Mouse (Mus musculus): ENCODE results near the gene Surf2. TPM values are rescaled to one million over a fixed set of nuclear protein-coding genes. Genes with fewer than 3 reads are reported as not detected.

Surf2 gene
- polyA plus RNA-seq, 1 experiment: 33.8 TPM

DNA sequence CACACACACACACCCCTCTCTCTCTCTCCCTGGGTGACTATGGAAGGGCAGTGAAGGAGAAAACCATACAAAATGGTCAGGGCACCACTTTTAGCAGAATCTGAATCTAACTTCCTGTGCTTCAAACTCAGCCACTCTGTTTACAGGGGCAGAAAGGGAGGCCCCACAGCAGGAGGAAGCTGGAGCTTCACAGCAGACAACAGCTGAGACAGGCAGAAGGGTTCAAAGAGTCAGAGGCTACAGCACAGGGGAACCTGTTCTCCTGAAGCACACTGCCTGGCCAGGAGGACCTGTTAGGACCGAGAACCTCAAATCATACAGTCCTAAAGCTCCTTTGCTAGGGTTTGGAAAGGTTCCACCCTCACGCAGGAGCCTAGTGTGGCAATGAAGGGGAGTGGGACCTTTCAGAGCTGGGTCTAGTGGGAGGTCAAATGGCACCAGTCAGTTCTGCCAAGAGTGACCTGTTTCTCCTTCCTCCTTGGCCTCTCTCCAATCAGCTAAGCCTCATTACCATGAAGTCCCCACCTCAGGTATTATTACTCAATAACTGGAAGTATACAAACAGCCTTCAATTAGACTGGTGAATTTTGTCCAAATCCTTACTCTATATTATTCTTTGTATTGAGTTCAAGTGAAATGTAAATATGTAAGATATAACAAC, 38.7 kb downstream of the Surf2 start:
- Histone ChIP-seq H3K27ac (ENCODE audit: control insufficient read depth, insufficient read depth, low read length) (peak overlapping the region; percentile 45; the same call in 1 of the 2 replicates), H3K36me3 (ENCODE audit: control insufficient read depth, insufficient read depth, low read length) (peaks cover 66% of the 10 kb centered on the region), H3K4me3 (ENCODE audit: control insufficient read depth, insufficient read depth, low read length) (no peak overlapping the region), H3K4me1 (replicated peaks; ENCODE audit: control insufficient read depth, insufficient read depth, low read length) (peaks cover 2% of the 10 kb centered on the region; the same call in 1 of the 2 replicates), H3K27me3 (ENCODE audit: control insufficient read depth, insufficient read depth, low read length) (no peaks in the 10 kb centered on the region)
- no peak for DNase-seq
- WGBS: 94% methylated on average over 2 of the region's 2 CpGs
- no peak for TF ChIP-seq POLR2A (IDR thresholded peaks at IDR 0.05; ENCODE audit: control insufficient read depth, extremely low read depth, insufficient read depth, low read length, poor library complexity)
- no peak for TF ChIP-seq CTCF (IDR thresholded peaks at IDR 0.05; ENCODE audit: borderline replicate concordance, control insufficient read depth, extremely low read depth, insufficient read depth, low read length, poor library complexity)

DNA sequence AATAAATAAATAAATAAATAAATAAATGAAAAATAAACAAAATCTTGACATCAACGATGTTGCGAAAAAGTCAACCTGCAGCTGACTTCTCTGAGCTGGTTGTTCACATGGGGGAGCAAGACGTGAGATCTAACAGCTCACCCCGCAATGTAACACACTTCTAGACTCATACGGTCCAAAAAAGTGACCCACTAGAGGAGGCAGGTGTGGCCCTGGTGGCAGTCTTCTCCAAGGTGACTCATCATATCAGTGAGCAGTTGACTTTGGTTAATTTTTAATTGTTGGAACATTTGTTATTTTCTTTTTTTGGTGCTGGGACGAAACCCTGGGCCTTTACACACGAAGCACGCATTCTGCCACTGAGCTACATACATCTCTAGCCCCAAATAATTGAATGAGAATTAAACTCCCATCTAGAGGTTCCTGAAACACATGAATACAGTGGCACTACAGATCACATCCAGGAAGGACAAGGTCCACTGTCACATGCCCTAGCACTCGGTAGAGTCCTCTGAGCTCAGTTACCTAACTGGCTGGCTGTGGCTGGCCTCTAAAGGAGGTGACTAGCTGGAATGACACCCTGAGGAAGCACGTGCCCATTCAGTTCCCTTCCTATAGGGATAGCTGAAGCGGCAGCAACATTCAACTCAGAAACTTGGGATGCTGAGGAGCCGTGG, 40.8 kb downstream of the Surf2 start:
- WGBS: 95% methylated on average over 12 of the region's 12 CpGs
- Histone ChIP-seq H3K36me3 (ENCODE audit: control insufficient read depth, insufficient read depth, low read length) (peaks cover 78% of the 10 kb centered on the region), H3K4me1 (replicated peaks; ENCODE audit: control insufficient read depth, insufficient read depth, low read length) (peaks cover 2% of the 10 kb centered on the region; the same call in 1 of the 2 replicates), H3K27ac (ENCODE audit: control insufficient read depth, insufficient read depth, low read length) (no peak overlapping the region), H3K4me3 (ENCODE audit: control insufficient read depth, insufficient read depth, low read length) (no peak overlapping the region), H3K27me3 (ENCODE audit: control insufficient read depth, insufficient read depth, low read length) (no peaks in the 10 kb centered on the region)
- no peak for TF ChIP-seq POLR2A (IDR thresholded peaks at IDR 0.05; ENCODE audit: control insufficient read depth, extremely low read depth, insufficient read depth, low read length, poor library complexity)
- no peak for TF ChIP-seq CTCF (IDR thresholded peaks at IDR 0.05; ENCODE audit: borderline replicate concordance, control insufficient read depth, extremely low read depth, insufficient read depth, low read length, poor library complexity)
- no peak for DNase-seq

DNA sequence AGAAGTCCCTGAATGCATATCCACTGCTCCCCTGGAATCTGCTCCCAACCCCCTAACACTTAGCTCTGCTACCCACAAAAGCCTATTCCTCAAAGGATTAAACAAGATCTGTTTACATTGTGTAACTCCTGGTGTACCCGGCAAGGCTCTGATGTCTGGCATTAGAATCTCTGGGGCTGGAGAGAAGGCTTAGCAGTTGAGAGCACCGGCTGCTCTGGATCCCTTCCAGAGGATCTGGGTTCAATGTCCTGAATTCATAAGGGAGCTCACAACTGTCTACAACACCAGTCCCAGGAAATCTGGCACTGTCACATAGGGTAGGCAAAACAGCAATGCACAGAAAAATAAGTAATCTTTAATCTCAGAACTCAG, 41.3 kb downstream of the Surf2 start:
- Histone ChIP-seq H3K4me3 (ENCODE audit: control insufficient read depth, insufficient read depth, low read length) (no peak overlapping the region), H3K27me3 (ENCODE audit: control insufficient read depth, insufficient read depth, low read length) (no peaks in the 10 kb centered on the region), H3K27ac (ENCODE audit: control insufficient read depth, insufficient read depth, low read length) (no peak overlapping the region), H3K36me3 (ENCODE audit: control insufficient read depth, insufficient read depth, low read length) (peaks cover 78% of the 10 kb centered on the region), H3K4me1 (replicated peaks; ENCODE audit: control insufficient read depth, insufficient read depth, low read length) (peaks cover 5% of the 10 kb centered on the region; the same call in 1 of the 2 replicates)
- WGBS: 97% methylated on average over 2 of the region's 2 CpGs
- TF ChIP-seq CTCF (IDR thresholded peaks at IDR 0.05; ENCODE audit: borderline replicate concordance, control insufficient read depth, extremely low read depth, insufficient read depth, low read length, poor library complexity) (no peak), POLR2A (IDR thresholded peaks at IDR 0.05; ENCODE audit: control insufficient read depth, extremely low read depth, insufficient read depth, low read length, poor library complexity) (no peak)
- no peak for DNase-seq

DNA sequence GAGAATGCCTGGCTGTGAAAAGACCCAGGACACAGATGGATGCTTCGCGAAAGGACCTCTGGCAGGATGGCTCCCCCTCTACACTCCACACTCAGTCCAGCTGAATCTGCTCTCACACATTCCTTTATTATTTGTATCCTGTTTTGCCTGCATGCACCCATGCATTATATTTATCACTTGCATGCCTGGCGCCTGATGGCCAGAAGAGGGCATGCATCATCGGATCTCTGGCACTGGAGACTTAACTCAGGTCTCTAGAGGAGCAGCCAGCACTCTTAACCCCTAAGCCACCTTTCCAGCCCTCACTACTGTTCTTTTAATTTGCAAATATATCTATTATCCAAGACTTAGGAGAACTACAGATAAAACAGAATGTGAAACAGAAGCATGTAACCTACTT, 44.6 kb downstream of the Surf2 start:
- 83% methylated on average over 4 of the region's 4 CpGs for WGBS
- no peak for TF ChIP-seq POLR2A (IDR thresholded peaks at IDR 0.05; ENCODE audit: control insufficient read depth, extremely low read depth, insufficient read depth, low read length, poor library complexity)
- TF ChIP-seq CTCF (IDR thresholded peaks at IDR 0.05; ENCODE audit: borderline replicate concordance, control insufficient read depth, extremely low read depth, insufficient read depth, low read length, poor library complexity): no peak
- Histone ChIP-seq H3K27me3 (ENCODE audit: control insufficient read depth, insufficient read depth, low read length) (no peaks in the 10 kb centered on the region), H3K4me1 (replicated peaks; ENCODE audit: control insufficient read depth, insufficient read depth, low read length) (peaks cover 14% of the 10 kb centered on the region), H3K4me3 (ENCODE audit: control insufficient read depth, insufficient read depth, low read length) (no peak overlapping the region), H3K36me3 (ENCODE audit: control insufficient read depth, insufficient read depth, low read length) (peaks cover 49% of the 10 kb centered on the region), H3K27ac (ENCODE audit: control insufficient read depth, insufficient read depth, low read length) (no peak overlapping the region)
- DNase-seq: peak; percentile 28

DNA sequence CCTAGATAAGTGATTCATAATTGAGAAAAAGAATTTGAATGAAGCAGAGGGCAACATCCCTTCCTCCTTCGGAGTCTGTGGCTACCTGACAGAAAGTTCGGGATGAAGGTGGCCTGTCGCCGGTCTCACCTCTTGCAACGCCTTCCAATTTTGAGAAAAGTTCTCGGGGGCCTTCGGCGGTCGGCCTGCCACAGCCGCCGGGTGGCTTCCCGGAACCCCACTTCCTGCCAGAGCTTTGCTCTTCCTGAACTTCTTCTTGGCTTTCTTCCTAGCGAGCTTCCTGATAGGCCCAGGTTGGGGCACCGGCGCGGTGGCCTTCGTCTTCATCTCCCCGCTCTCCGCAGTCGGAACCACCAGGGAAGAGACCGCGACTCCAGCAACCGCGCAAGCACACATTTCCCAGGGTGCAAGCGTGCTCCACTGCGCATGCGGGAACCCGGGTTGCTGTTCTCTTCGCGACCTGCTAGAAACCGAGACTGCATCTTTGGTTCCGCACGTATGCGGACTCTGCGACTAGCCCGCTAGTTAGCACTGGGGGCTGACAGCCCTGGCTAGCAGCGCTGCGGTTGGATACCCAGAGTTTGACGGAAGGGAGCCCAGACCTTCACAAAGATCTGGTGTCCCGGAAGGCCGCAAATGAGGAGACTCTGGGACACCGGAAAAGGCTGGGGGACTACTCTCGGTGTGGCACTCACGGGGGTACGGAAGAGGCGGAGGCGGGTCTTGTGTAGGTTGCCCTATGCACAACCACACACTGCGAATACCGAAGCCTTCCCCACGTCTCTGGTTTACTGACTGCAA, 48.0 kb downstream of the Surf2 start, which contains the start of gene Rexo4:
Rexo4 (minus strand) TSS at position 464 of the 801 bp plus-strand sequence.
- no peaks in the 10 kb centered on the region for H3K27me3 ChIP-seq (ENCODE audit: control insufficient read depth, insufficient read depth, low read length)
- peaks cover 14% of the 10 kb centered on the region for H3K4me1 ChIP-seq (replicated peaks; ENCODE audit: control insufficient read depth, insufficient read depth, low read length)
- TF ChIP-seq CTCF (IDR thresholded peaks at IDR 0.05; ENCODE audit: borderline replicate concordance, control insufficient read depth, extremely low read depth, insufficient read depth, low read length, poor library complexity): no peak
- TF ChIP-seq POLR2A (IDR thresholded peaks at IDR 0.05; ENCODE audit: control insufficient read depth, extremely low read depth, insufficient read depth, low read length, poor library complexity): peak; percentile 65
- H3K4me3 ChIP-seq (ENCODE audit: control insufficient read depth, insufficient read depth, low read length): peak within 1 kb of the TSS; percentile 86
- peaks cover 17% of the 10 kb centered on the region for H3K36me3 ChIP-seq (ENCODE audit: control insufficient read depth, insufficient read depth, low read length)
- DNase-seq: peak; percentile 87
- under 1% methylated on average over 50 of the region's 50 CpGs for WGBS
- peak within 1 kb of the TSS; percentile 79 for H3K27ac ChIP-seq (ENCODE audit: control insufficient read depth, insufficient read depth, low read length)

DNA sequence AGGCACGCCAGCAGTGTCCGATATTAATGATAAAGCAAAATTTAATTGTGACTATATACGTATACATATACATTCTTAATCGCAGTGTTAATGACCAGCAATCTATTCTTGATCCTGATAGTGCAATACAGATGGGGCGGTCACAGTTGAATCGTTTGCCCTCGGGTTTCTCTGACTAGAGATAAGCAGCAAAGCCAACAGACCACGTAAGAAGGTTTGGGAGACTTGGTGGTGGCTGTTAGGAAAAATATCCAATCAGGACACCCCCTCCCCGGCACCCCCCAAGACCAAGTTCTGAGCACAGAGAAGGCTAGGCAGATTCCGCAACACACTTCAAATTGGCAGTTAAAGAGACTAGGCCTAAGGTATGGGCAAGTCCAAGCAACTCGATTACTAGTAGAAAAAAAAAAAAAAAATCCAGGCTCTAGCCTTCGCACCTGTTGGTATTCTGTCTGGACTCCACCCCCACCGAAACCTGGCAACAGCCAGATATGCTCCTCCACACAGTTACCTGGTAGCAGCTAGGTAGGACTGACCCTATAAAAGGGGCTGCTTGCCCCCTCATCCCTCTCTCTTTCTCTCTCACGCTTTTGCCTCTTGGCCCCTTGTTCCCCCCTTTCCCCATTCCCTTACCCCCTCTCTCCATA, 48.7 kb downstream of the Surf2 start:
- H3K4me1 ChIP-seq (replicated peaks; ENCODE audit: control insufficient read depth, insufficient read depth, low read length): peaks cover 14% of the 10 kb centered on the region
- peak overlapping the region; percentile 86 for H3K4me3 ChIP-seq (ENCODE audit: control insufficient read depth, insufficient read depth, low read length)
- no peak for TF ChIP-seq POLR2A (IDR thresholded peaks at IDR 0.05; ENCODE audit: control insufficient read depth, extremely low read depth, insufficient read depth, low read length, poor library complexity)
- TF ChIP-seq CTCF (IDR thresholded peaks at IDR 0.05; ENCODE audit: borderline replicate concordance, control insufficient read depth, extremely low read depth, insufficient read depth, low read length, poor library complexity): no peak
- DNase-seq: no peak
- H3K27me3 ChIP-seq (ENCODE audit: control insufficient read depth, insufficient read depth, low read length): no peaks in the 10 kb centered on the region
- H3K27ac ChIP-seq (ENCODE audit: control insufficient read depth, insufficient read depth, low read length): peak overlapping the region; percentile 79; the same call in 1 of the 2 replicates
- peaks cover 12% of the 10 kb centered on the region for H3K36me3 ChIP-seq (ENCODE audit: control insufficient read depth, insufficient read depth, low read length)
- WGBS: 23% methylated on average over 14 of the region's 14 CpGs
